Mouse (Mus musculus): ENCODE results near the gene Cars. TPM values are rescaled to one million over a fixed set of nuclear protein-coding genes. Genes with fewer than 3 reads are reported as not detected.
A peak's percentile ranks its signal among the peaks of the same experiment; 100 is the strongest.

Cars gene
- polyA plus RNA-seq, 1 experiment from 2014 or later, result 27.9 TPM

- Histone ChIP-seq H3K4me3 (ENCODE audit: low read depth, low read length) (no peak overlapping the region), H3K27ac (ENCODE audit: low read depth, low read length) (no peak overlapping the region), H3K27me3 (ENCODE audit: control insufficient read depth, insufficient read depth, low read length) (no peaks in the 10 kb centered on the region), H3K9me3 (replicated peaks; ENCODE audit: control insufficient read depth, low read length) (no peaks in the 10 kb centered on the region), H3K4me1 (ENCODE audit: control insufficient read depth, insufficient read depth, low read length) (peaks cover 4% of the 10 kb centered on the region; the same call in 1 of the 2 replicates), H3K36me3 (ENCODE audit: control insufficient read depth, insufficient read depth, low read length) (peaks cover 23% of the 10 kb centered on the region), H3K4me2 (no peak overlapping the region), H3K9ac (ENCODE audit: low read depth, low read length) (no peak overlapping the region)
- no peak for ATAC-seq (replicated peaks; ENCODE audit: insufficient number of reproducible peaks, low FRiP score, low TSS enrichment)
- 91% methylated on average over 6 of the region's 6 CpGs for WGBS (ENCODE audit: insufficient replicate concordance)
Measured at GRCm38 (mm10) chr7:143565015-143565647, 34.8 kb downstream of the Cars start.

GRCm38 (mm10) chr7:143563787-143564186 lies 36.1 kb downstream of the Cars start:
- peaks cover 21% of the 10 kb centered on the region for H3K36me3 ChIP-seq (ENCODE audit: control insufficient read depth, insufficient read depth, low read length)
- ATAC-seq (replicated peaks; ENCODE audit: insufficient number of reproducible peaks, low FRiP score, low TSS enrichment), result no peak
- no peak overlapping the region for H3K9ac ChIP-seq (ENCODE audit: low read depth, low read length)
- H3K27ac ChIP-seq (ENCODE audit: low read depth, low read length), result no peak overlapping the region
- H3K27me3 ChIP-seq (ENCODE audit: control insufficient read depth, insufficient read depth, low read length), result no peaks in the 10 kb centered on the region
- H3K4me2 ChIP-seq, result no peak overlapping the region
- no peaks in the 10 kb centered on the region for H3K9me3 ChIP-seq (replicated peaks; ENCODE audit: control insufficient read depth, low read length)
- 81% methylated on average over 5 of the region's 5 CpGs for WGBS (ENCODE audit: insufficient replicate concordance)
- H3K4me1 ChIP-seq (ENCODE audit: control insufficient read depth, insufficient read depth, low read length), result peaks cover 4% of the 10 kb centered on the region; the same call in 1 of the 2 replicates
- no peak overlapping the region for H3K4me3 ChIP-seq (ENCODE audit: low read depth, low read length)

GRCm38 (mm10) chr7:143557616-143558015 lies 42.3 kb downstream of the Cars start:
- no peak for ATAC-seq (replicated peaks; ENCODE audit: insufficient number of reproducible peaks, low FRiP score, low TSS enrichment)
- Histone ChIP-seq H3K9ac (ENCODE audit: low read depth, low read length) (no peak overlapping the region), H3K4me3 (ENCODE audit: low read depth, low read length) (no peak overlapping the region), H3K9me3 (replicated peaks; ENCODE audit: control insufficient read depth, low read length) (no peaks in the 10 kb centered on the region), H3K4me1 (ENCODE audit: control insufficient read depth, insufficient read depth, low read length) (no peaks in the 10 kb centered on the region), H3K27me3 (ENCODE audit: control insufficient read depth, insufficient read depth, low read length) (no peaks in the 10 kb centered on the region), H3K4me2 (no peak overlapping the region), H3K27ac (ENCODE audit: low read depth, low read length) (no peak overlapping the region), H3K36me3 (ENCODE audit: control insufficient read depth, insufficient read depth, low read length) (peaks cover 19% of the 10 kb centered on the region; the same call in 1 of the 2 replicates)
- WGBS (ENCODE audit: insufficient replicate concordance), result 91% methylated on average over 7 of the region's 7 CpGs

GRCm38 (mm10) chr7:143556964-143557610 lies 42.8 kb downstream of the Cars start:
- no peak for ATAC-seq (replicated peaks; ENCODE audit: insufficient number of reproducible peaks, low FRiP score, low TSS enrichment)
- 82% methylated on average over 8 of the region's 8 CpGs for WGBS (ENCODE audit: insufficient replicate concordance)
- no peak overlapping the region for H3K4me3 ChIP-seq (ENCODE audit: low read depth, low read length)

DNA sequence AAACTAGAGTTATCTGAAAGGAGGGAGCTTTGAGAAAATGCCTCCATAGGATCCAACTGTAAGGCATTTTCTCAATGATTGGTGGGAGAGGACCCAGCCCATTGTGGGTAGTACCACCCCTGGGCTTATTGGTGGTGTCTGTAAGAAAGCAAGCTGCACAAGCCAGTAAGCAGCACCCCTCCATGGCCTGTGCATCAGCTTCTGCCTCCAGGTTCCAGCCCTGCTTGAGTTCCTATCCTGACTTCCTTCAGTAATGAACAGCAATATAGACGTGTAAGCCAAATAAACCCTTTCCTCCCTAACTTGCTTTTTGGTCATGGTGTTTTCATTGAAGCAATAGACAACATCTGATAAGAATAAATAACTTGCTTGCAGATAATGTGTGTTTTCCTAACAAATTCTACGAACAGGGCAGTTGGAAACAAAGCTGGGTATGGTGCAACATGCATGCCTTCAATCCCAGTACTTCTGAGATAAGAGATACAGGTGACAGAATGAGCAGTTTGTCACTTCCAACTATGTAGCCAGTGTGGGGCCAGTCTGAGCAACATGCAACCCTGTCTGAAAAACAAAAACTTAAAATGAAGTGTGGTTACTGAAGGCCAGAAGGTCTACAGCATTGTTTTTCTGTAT lies 50.2 kb downstream of the Cars start:
- Histone ChIP-seq H3K36me3 (ENCODE audit: control insufficient read depth, insufficient read depth, low read length) (no peaks in the 10 kb centered on the region), H3K4me3 (ENCODE audit: low read depth, low read length) (peak overlapping the region; percentile 95), H3K27ac (ENCODE audit: low read depth, low read length) (peak overlapping the region; percentile 89), H3K4me2 (peak overlapping the region; percentile 88), H3K9me3 (replicated peaks; ENCODE audit: control insufficient read depth, low read length) (no peaks in the 10 kb centered on the region), H3K9ac (ENCODE audit: low read depth, low read length) (peak overlapping the region; percentile 75), H3K27me3 (ENCODE audit: control insufficient read depth, insufficient read depth, low read length) (no peaks in the 10 kb centered on the region), H3K4me1 (ENCODE audit: control insufficient read depth, insufficient read depth, low read length) (peaks cover 8% of the 10 kb centered on the region; the same call in 1 of the 2 replicates)
- no peak for ATAC-seq (replicated peaks; ENCODE audit: insufficient number of reproducible peaks, low FRiP score, low TSS enrichment)
- 18% methylated on average over 2 of the region's 2 CpGs for WGBS (ENCODE audit: insufficient replicate concordance)

More at GRCm38 (mm10) chr7:143556964-143557610, 42.8 kb downstream of the Cars start:
- Histone ChIP-seq H3K36me3 (ENCODE audit: control insufficient read depth, insufficient read depth, low read length) (peaks cover 19% of the 10 kb centered on the region; the same call in 1 of the 2 replicates), H3K4me1 (ENCODE audit: control insufficient read depth, insufficient read depth, low read length) (no peaks in the 10 kb centered on the region), H3K9me3 (replicated peaks; ENCODE audit: control insufficient read depth, low read length) (no peaks in the 10 kb centered on the region), H3K9ac (ENCODE audit: low read depth, low read length) (0 out of 2 replicates have a peak overlapping the region, but pooled peaks have one; percentile 5), H3K27me3 (ENCODE audit: control insufficient read depth, insufficient read depth, low read length) (no peaks in the 10 kb centered on the region), H3K4me2 (no peak overlapping the region), H3K27ac (ENCODE audit: low read depth, low read length) (no peak overlapping the region)

- no peaks in the 10 kb centered on the region for H3K36me3 ChIP-seq (ENCODE audit: control insufficient read depth, insufficient read depth, low read length)
- under 1% methylated on average over 37 of the region's 43 CpGs for WGBS (ENCODE audit: insufficient replicate concordance)
- H3K4me3 ChIP-seq (ENCODE audit: low read depth, low read length), result peak within 1 kb of the TSS; percentile 95
- peak within 1 kb of the TSS; percentile 94 for H3K27ac ChIP-seq (ENCODE audit: low read depth, low read length)
- peak; percentile 99 for ATAC-seq (replicated peaks; ENCODE audit: insufficient number of reproducible peaks, low FRiP score, low TSS enrichment)
- H3K9me3 ChIP-seq (replicated peaks; ENCODE audit: control insufficient read depth, low read length), result no peaks in the 10 kb centered on the region
- peak within 1 kb of the TSS; percentile 88 for H3K4me2 ChIP-seq
- H3K9ac ChIP-seq (ENCODE audit: low read depth, low read length), result peak within 1 kb of the TSS; percentile 94
- no peaks in the 10 kb centered on the region for H3K27me3 ChIP-seq (ENCODE audit: control insufficient read depth, insufficient read depth, low read length)
- H3K4me1 ChIP-seq (ENCODE audit: control insufficient read depth, insufficient read depth, low read length), result peaks cover 8% of the 10 kb centered on the region; the same call in 1 of the 2 replicates
Measured at GRCm38 (mm10) chr7:143548976-143549457, 50.9 kb downstream of the Cars start, which contains the start of gene Nap1l4. Nap1l4 (minus strand) TSS chr7:143549106.

GRCm38 (mm10) chr7:143548231-143548961 lies 51.5 kb downstream of the Cars start:
- peak overlapping the region; percentile 94 for H3K27ac ChIP-seq (ENCODE audit: low read depth, low read length)
- no peaks in the 10 kb centered on the region for H3K9me3 ChIP-seq (replicated peaks; ENCODE audit: control insufficient read depth, low read length)
- H3K4me1 ChIP-seq (ENCODE audit: control insufficient read depth, insufficient read depth, low read length), result peaks cover 8% of the 10 kb centered on the region; the same call in 1 of the 2 replicates
- H3K36me3 ChIP-seq (ENCODE audit: control insufficient read depth, insufficient read depth, low read length), result no peaks in the 10 kb centered on the region
- H3K27me3 ChIP-seq (ENCODE audit: control insufficient read depth, insufficient read depth, low read length), result no peaks in the 10 kb centered on the region
- H3K4me2 ChIP-seq, result peak overlapping the region; percentile 71
- peak; percentile 82 for ATAC-seq (replicated peaks; ENCODE audit: insufficient number of reproducible peaks, low FRiP score, low TSS enrichment)
- under 1% methylated on average over 56 of the region's 63 CpGs for whole genome bisulfite sequencing (ENCODE audit: insufficient replicate concordance)
- H3K4me3 ChIP-seq (ENCODE audit: low read depth, low read length), result peak overlapping the region; percentile 95
- peak overlapping the region; percentile 94 for H3K9ac ChIP-seq (ENCODE audit: low read depth, low read length)

DNA sequence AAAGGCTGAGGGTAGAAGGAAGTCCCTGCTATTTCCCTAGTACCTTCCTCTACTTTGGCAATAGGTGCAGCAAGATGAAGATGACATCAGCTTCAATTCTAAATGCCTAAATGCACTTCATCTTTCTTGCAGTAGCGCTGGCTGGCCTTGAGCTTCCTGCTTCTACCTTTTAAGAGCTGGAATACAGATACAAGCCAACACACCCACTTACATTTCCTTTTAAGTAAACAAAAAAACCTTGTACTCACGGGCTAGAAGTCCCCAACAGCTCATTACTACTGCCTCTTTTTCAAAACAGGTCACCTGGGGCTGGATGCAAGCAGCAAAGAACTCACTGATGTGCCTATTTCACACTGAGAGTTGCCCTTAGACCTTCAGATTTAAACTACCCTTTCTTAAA lies 53.3 kb downstream of the Cars start:
- no peaks in the 10 kb centered on the region for H3K27me3 ChIP-seq (ENCODE audit: control insufficient read depth, insufficient read depth, low read length)
- H3K9me3 ChIP-seq (replicated peaks; ENCODE audit: control insufficient read depth, low read length), result no peaks in the 10 kb centered on the region
- WGBS (ENCODE audit: insufficient replicate concordance), result 74% methylated on average over 2 of the region's 2 CpGs
- H3K4me1 ChIP-seq (ENCODE audit: control insufficient read depth, insufficient read depth, low read length), result peaks cover 8% of the 10 kb centered on the region; the same call in 1 of the 2 replicates
- H3K27ac ChIP-seq (ENCODE audit: low read depth, low read length), result no peak overlapping the region
- H3K36me3 ChIP-seq (ENCODE audit: control insufficient read depth, insufficient read depth, low read length), result no peaks in the 10 kb centered on the region
- no peak overlapping the region for H3K4me3 ChIP-seq (ENCODE audit: low read depth, low read length)
- no peak overlapping the region for H3K4me2 ChIP-seq
- no peak for ATAC-seq (replicated peaks; ENCODE audit: insufficient number of reproducible peaks, low FRiP score, low TSS enrichment)
- H3K9ac ChIP-seq (ENCODE audit: low read depth, low read length), result no peak overlapping the region
